Mouse (Mus musculus): ENCODE measurements around the gene Ccdc138. TPM values are rescaled to one million over a fixed set of nuclear protein-coding genes. Genes with fewer than 3 reads are reported as not detected.
A peak's percentile ranks its signal among the peaks of the same experiment; 100 is the strongest.

The Ccdc138 gene
- polyA plus RNA-seq, 1 experiment from 2014 or later = 6.4 TPM

GRCm38 (mm10) chr10:58601946-58602345 is 104.2 kb downstream of the Ccdc138 start:
- peak overlapping the region; percentile 11; the same call in 1 of the 2 replicates for H3K27ac ChIP-seq (ENCODE audit: low read length)

DNA sequence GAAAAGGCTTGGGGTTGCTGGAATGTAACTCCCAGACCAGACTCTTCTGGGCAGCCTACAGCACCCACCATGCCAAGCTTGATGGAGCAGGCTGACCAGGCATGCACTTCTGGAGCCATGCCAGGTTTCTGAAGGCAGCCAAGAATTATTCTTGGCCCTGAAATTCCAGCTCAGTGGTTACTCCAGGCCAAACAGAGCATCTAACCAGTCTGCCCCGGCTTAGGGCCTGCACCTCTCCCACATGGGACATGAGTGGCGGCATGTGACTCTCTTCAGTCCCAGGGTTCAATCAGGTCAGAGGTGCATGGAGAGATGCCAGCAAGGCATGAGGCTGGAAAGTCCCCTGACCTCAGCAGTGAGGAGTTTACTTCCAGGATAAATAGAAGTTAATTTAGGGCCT is 107.0 kb downstream of the Ccdc138 start:
- no peak overlapping the region for H3K27ac ChIP-seq (ENCODE audit: low read length)
- no peaks in the 10 kb centered on the region for H3K4me1 ChIP-seq (ENCODE audit: control insufficient read depth, insufficient read depth, low read length)
- H3K4me3 ChIP-seq (ENCODE audit: low read length) = no peak overlapping the region
- H3K27me3 ChIP-seq (replicated peaks; ENCODE audit: control insufficient read depth, insufficient read depth, low read length) = no peaks in the 10 kb centered on the region
- no peaks in the 10 kb centered on the region for H3K36me3 ChIP-seq (ENCODE audit: control insufficient read depth, insufficient read depth, low read length)
- no peaks in the 10 kb centered on the region for H3K9me3 ChIP-seq (ENCODE audit: control insufficient read depth, low read length)
- H3K4me2 ChIP-seq (ENCODE audit: low read depth, low read length) = no peak overlapping the region
- WGBS = 49% methylated on average over 2 of the region's 2 CpGs
- peak; percentile 58 for ATAC-seq
- no peak overlapping the region for H3K9ac ChIP-seq (ENCODE audit: low read depth, low read length)

More at GRCm38 (mm10) chr10:58601946-58602345, 104.2 kb downstream of the Ccdc138 start:
- Histone ChIP-seq H3K4me1 (ENCODE audit: control insufficient read depth, insufficient read depth, low read length) (no peaks in the 10 kb centered on the region), H3K4me3 (ENCODE audit: low read length) (no peak overlapping the region), H3K27me3 (replicated peaks; ENCODE audit: control insufficient read depth, insufficient read depth, low read length) (no peaks in the 10 kb centered on the region), H3K9me3 (ENCODE audit: control insufficient read depth, low read length) (no peaks in the 10 kb centered on the region), H3K9ac (ENCODE audit: low read depth, low read length) (no peak overlapping the region), H3K4me2 (ENCODE audit: low read depth, low read length) (no peak overlapping the region), H3K36me3 (ENCODE audit: control insufficient read depth, insufficient read depth, low read length) (no peaks in the 10 kb centered on the region)
- no peak for ATAC-seq
- WGBS = 73% methylated on average over 7 of the region's 7 CpGs

DNA sequence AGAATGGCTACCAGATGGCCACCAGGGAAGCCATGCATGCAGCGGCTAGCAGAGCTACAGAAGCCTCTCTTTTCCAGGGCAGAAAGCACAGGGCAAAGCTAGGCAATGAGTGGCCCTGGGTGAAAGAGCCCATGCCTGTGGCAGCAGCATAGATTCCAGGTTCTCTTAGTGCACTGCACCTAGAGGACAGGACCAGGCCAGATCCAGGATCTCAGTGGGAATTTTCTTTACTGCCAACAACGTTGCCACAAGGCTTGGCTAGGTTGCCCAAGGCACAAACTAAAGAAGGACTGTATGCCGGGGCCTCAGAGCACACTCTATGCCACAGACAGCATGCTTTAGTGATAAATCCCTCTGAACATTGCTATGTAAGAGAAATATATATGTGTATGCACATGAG is 108.6 kb downstream of the Ccdc138 start:
- no peaks in the 10 kb centered on the region for H3K4me1 ChIP-seq (ENCODE audit: control insufficient read depth, insufficient read depth, low read length)
- no peak overlapping the region for H3K27ac ChIP-seq (ENCODE audit: low read length)
- no peak overlapping the region for H3K4me3 ChIP-seq (ENCODE audit: low read length)
- no peaks in the 10 kb centered on the region for H3K27me3 ChIP-seq (replicated peaks; ENCODE audit: control insufficient read depth, insufficient read depth, low read length)
- no peaks in the 10 kb centered on the region for H3K36me3 ChIP-seq (ENCODE audit: control insufficient read depth, insufficient read depth, low read length)
- H3K9ac ChIP-seq (ENCODE audit: low read depth, low read length) = no peak overlapping the region
- H3K4me2 ChIP-seq (ENCODE audit: low read depth, low read length) = no peak overlapping the region
- 74% methylated on average over 3 of the region's 3 CpGs for WGBS
- no peak for ATAC-seq
- no peaks in the 10 kb centered on the region for H3K9me3 ChIP-seq (ENCODE audit: control insufficient read depth, low read length)

DNA sequence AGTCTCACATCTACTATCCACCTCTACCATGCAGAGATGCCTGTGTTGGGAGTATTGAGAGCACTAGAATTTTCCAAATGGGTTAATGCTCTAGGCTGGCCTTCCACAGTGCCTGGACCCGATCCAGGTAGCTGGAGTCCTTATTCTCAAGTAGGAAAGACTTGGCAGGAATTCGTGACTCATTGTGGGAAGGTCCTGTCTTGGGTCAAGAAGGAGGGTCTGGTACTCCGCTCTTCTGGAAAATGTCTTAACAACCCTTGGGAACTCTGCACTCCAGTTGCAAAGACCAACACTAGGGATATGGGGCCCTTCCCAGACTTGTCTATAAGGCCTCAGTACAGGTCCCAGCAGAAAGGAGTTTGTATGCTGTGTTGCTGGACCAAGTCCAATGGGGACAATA is 111.1 kb downstream of the Ccdc138 start:
- no peaks in the 10 kb centered on the region for H3K36me3 ChIP-seq (ENCODE audit: control insufficient read depth, insufficient read depth, low read length)
- ATAC-seq = no peak
- H3K27me3 ChIP-seq (replicated peaks; ENCODE audit: control insufficient read depth, insufficient read depth, low read length) = no peaks in the 10 kb centered on the region
- no peak overlapping the region for H3K27ac ChIP-seq (ENCODE audit: low read length)
- WGBS = 62% methylated on average over 3 of the region's 3 CpGs
- H3K4me3 ChIP-seq (ENCODE audit: low read length) = no peak overlapping the region
- H3K4me2 ChIP-seq (ENCODE audit: low read depth, low read length) = no peak overlapping the region
- H3K9ac ChIP-seq (ENCODE audit: low read depth, low read length) = no peak overlapping the region
- H3K4me1 ChIP-seq (ENCODE audit: control insufficient read depth, insufficient read depth, low read length) = no peaks in the 10 kb centered on the region
- no peaks in the 10 kb centered on the region for H3K9me3 ChIP-seq (ENCODE audit: control insufficient read depth, low read length)

DNA sequence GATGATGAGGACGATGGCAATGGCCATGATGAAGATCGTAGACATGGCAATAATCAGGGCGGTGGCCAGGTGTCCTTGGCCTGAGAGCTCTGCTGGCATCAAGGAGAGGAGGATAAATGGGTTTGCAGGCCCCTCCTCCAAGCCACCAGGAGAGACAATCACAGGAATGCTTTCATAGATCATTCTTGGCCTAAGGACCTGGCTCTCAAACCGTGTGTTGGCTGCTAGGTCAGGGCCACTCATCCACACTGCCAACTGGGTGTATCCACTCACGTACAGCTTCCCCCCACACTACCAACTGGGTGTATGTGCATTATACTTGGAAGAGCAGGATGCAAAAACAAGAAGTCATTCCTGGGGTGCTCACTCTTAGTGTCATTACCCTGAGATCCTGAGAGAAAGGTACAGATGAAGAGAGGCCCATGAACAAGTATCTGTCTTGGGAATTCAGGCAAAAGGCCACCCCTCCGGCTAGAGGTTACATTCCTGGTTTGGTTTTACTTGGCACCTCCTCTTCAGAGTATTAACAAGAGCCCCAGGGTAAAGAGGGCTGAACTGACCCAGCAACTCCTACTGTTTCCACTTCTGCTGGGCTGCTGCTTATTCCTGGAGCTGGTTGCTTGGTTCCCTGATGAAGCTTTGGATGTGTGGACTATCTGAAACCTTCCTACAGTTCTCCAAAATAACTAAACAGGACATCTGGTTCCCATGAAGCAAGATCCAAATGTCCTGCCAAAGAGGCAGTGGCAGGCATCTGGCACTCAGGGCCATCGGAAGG is 112.9 kb downstream of the Ccdc138 start:
- no peak overlapping the region for H3K9ac ChIP-seq (ENCODE audit: low read depth, low read length)
- H3K4me3 ChIP-seq (ENCODE audit: low read length) = no peak overlapping the region
- no peaks in the 10 kb centered on the region for H3K36me3 ChIP-seq (ENCODE audit: control insufficient read depth, insufficient read depth, low read length)
- H3K4me1 ChIP-seq (ENCODE audit: control insufficient read depth, insufficient read depth, low read length) = no peaks in the 10 kb centered on the region
- H3K27me3 ChIP-seq (replicated peaks; ENCODE audit: control insufficient read depth, insufficient read depth, low read length) = no peaks in the 10 kb centered on the region
- no peak overlapping the region for H3K27ac ChIP-seq (ENCODE audit: low read length)
- 82% methylated on average over 7 of the region's 7 CpGs for WGBS
- no peak overlapping the region for H3K4me2 ChIP-seq (ENCODE audit: low read depth, low read length)
- ATAC-seq = no peak
- H3K9me3 ChIP-seq (ENCODE audit: control insufficient read depth, low read length) = no peaks in the 10 kb centered on the region

- H3K4me3 ChIP-seq (ENCODE audit: low read length) = no peak overlapping the region
- ATAC-seq = no peak
- 90% methylated on average over 6 of the region's 6 CpGs for WGBS
- H3K27me3 ChIP-seq (replicated peaks; ENCODE audit: control insufficient read depth, insufficient read depth, low read length) = no peaks in the 10 kb centered on the region
- H3K9me3 ChIP-seq (ENCODE audit: control insufficient read depth, low read length) = no peaks in the 10 kb centered on the region
- H3K4me1 ChIP-seq (ENCODE audit: control insufficient read depth, insufficient read depth, low read length) = no peaks in the 10 kb centered on the region
- no peak overlapping the region for H3K9ac ChIP-seq (ENCODE audit: low read depth, low read length)
- H3K27ac ChIP-seq (ENCODE audit: low read length) = no peak overlapping the region
- no peak overlapping the region for H3K4me2 ChIP-seq (ENCODE audit: low read depth, low read length)
- H3K36me3 ChIP-seq (ENCODE audit: control insufficient read depth, insufficient read depth, low read length) = no peaks in the 10 kb centered on the region
Observed at GRCm38 (mm10) chr10:58614601-58615000, 116.9 kb downstream of the Ccdc138 start.

- H3K9me3 ChIP-seq (ENCODE audit: control insufficient read depth, low read length) = no peaks in the 10 kb centered on the region
- H3K4me3 ChIP-seq (ENCODE audit: low read length) = no peak overlapping the region
- no peak overlapping the region for H3K4me2 ChIP-seq (ENCODE audit: low read depth, low read length)
- no peaks in the 10 kb centered on the region for H3K36me3 ChIP-seq (ENCODE audit: control insufficient read depth, insufficient read depth, low read length)
- no peak overlapping the region for H3K27ac ChIP-seq (ENCODE audit: low read length)
- WGBS = 80% methylated on average over 5 of the region's 5 CpGs
- ATAC-seq = no peak
- H3K4me1 ChIP-seq (ENCODE audit: control insufficient read depth, insufficient read depth, low read length) = no peaks in the 10 kb centered on the region
- no peaks in the 10 kb centered on the region for H3K27me3 ChIP-seq (replicated peaks; ENCODE audit: control insufficient read depth, insufficient read depth, low read length)
- H3K9ac ChIP-seq (ENCODE audit: low read depth, low read length) = no peak overlapping the region
Observed at GRCm38 (mm10) chr10:58616565-58616964, 118.8 kb downstream of the Ccdc138 start.

DNA sequence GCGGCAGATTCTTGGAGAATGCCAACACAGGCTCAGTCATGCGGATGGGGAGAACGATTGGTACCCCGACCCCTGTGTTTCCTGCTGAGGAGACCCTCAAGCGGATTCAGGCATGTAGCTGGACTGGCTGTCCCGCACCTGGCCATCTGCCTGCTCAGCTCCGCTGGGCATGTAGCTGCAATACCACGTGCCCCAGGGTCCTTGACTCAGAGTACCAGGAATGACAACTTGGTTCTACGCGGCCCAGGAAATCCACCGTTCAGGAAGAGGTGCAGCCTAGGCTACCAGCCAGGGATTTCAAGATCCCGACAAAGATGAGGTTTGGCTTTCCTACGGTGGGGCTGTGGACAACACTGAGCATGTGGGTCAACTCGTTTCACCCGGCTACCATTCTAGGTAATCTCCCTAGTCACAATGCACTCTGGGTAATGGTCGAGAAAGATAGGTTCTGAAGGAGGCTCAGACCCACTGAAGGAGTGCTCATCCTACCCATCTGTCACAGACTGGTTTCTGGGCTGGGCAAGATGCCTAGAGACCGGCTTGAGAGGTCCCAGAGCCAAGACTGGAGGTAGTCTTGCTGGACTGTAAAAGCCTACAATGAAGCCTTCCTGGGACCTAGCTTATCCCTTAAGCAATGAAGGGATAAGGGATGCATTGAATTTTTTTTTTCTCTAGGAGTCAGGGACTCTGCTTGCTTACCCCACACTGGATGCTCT is 120.9 kb downstream of the Ccdc138 start:
- WGBS = 88% methylated on average over 17 of the region's 17 CpGs

DNA sequence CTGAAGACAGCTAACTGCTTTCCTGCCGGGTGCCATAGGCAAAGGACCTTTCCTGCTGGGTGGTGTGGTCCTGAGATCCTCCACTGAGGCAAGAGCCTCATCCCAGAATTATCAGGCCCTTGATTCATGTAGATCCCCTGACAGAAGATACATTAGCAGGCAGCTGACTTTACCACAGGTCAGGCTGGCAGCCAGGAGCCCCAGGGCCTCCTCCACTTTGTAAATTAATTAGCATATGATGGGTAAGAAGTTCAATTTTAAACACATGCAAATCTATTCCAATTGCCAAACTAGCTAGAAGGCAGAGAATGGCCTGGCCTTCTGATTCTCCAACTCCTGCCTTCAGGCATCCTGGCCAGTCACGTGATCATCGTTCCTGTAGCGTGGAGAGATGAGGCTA is 121.5 kb downstream of the Ccdc138 start:
- H3K4me2 ChIP-seq (ENCODE audit: low read depth, low read length) = no peak overlapping the region
- ATAC-seq = no peak
- H3K27ac ChIP-seq (ENCODE audit: low read length) = no peak overlapping the region
- H3K27me3 ChIP-seq (replicated peaks; ENCODE audit: control insufficient read depth, insufficient read depth, low read length) = no peaks in the 10 kb centered on the region
- 80% methylated on average over 4 of the region's 4 CpGs for WGBS
- H3K9ac ChIP-seq (ENCODE audit: low read depth, low read length) = no peak overlapping the region
- H3K9me3 ChIP-seq (ENCODE audit: control insufficient read depth, low read length) = no peaks in the 10 kb centered on the region
- no peak overlapping the region for H3K4me3 ChIP-seq (ENCODE audit: low read length)
- H3K36me3 ChIP-seq (ENCODE audit: control insufficient read depth, insufficient read depth, low read length) = no peaks in the 10 kb centered on the region
- no peaks in the 10 kb centered on the region for H3K4me1 ChIP-seq (ENCODE audit: control insufficient read depth, insufficient read depth, low read length)

More for the DNA sequence above, 120.9 kb downstream of the Ccdc138 start:
- Histone ChIP-seq H3K36me3 (ENCODE audit: control insufficient read depth, insufficient read depth, low read length) (no peaks in the 10 kb centered on the region), H3K27ac (ENCODE audit: low read length) (no peak overlapping the region), H3K27me3 (replicated peaks; ENCODE audit: control insufficient read depth, insufficient read depth, low read length) (no peaks in the 10 kb centered on the region), H3K4me2 (ENCODE audit: low read depth, low read length) (no peak overlapping the region), H3K9me3 (ENCODE audit: control insufficient read depth, low read length) (no peaks in the 10 kb centered on the region), H3K4me1 (ENCODE audit: control insufficient read depth, insufficient read depth, low read length) (no peaks in the 10 kb centered on the region), H3K9ac (ENCODE audit: low read depth, low read length) (no peak overlapping the region), H3K4me3 (ENCODE audit: low read length) (no peak overlapping the region)
- ATAC-seq = no peak

Measured in intestine, embryonic 16.5 days (tissue).